Mouse (Mus musculus) liver, postnatal 0 days (tissue): ENCODE results near the gene Mospd3. TPM values are rescaled to one million over a fixed set of nuclear protein-coding genes. Genes with fewer than 3 reads are reported as not detected.

ENCODE experiments used
- ATAC-seq: fragments of 200-750 bp; cut with Nextera tagmentation; 2 replicates; pipeline ENCODE4 v1.8.0; 2017; ENCODE audit warnings: mild to moderate bottlenecking, moderate library complexity
- DNase-seq: peaks from one replicate; pipeline ENCODE4 v3.0.0-alpha.2; 2016
- H3K27ac ChIP-seq: fragments of 300-500 bp; sonication (generic); 2 replicates; pipeline ENCODE4 v1.5.1; 2014; ENCODE audit warnings: antibody characterized with exemption, moderate library complexity, mild to moderate bottlenecking, low read depth
- H3K27me3 ChIP-seq: fragments of 300-500 bp; sonication (generic); 2 replicates; pipeline ENCODE4 v1.6.1; 2014; ENCODE audit warnings: low read length, control low read depth, mixed read lengths; ENCODE audit not compliant: insufficient read depth
- H3K36me3 ChIP-seq: fragments of 300-500 bp; sonication (generic); replicated peaks from 2 replicates; pipeline ENCODE4 v1.6.1; 2014; ENCODE audit warnings: mild to moderate bottlenecking, control low read depth, low read length, moderate library complexity, mixed read lengths; ENCODE audit not compliant: insufficient read depth
- H3K4me1 ChIP-seq: fragments of 300-500 bp; sonication (generic); 2 replicates; pipeline ENCODE4 v1.6.1; 2014; ENCODE audit warnings: antibody characterized with exemption, mild to moderate bottlenecking, control low read depth; ENCODE audit not compliant: insufficient read depth
- H3K4me2 ChIP-seq: fragments of 300-500 bp; sonication (generic); 2 replicates; pipeline ENCODE4 v1.6.1; 2014; ENCODE audit warnings: low read depth, mild to moderate bottlenecking, low read length, moderate library complexity, mixed read lengths
- H3K4me3 ChIP-seq: fragments of 300-500 bp; sonication (generic); 2 replicates; pipeline ENCODE4 v1.5.1; 2014; ENCODE audit warnings: low read depth, low read length
- H3K9ac ChIP-seq: fragments of 300-500 bp; sonication (generic); replicated peaks from 2 replicates; pipeline ENCODE4 v1.6.1; 2014; ENCODE audit warnings: mild to moderate bottlenecking, moderate library complexity
- H3K9me3 ChIP-seq: fragments of 300-500 bp; sonication (generic); 2 replicates; pipeline ENCODE4 v1.6.1; 2016; ENCODE audit warnings: mild to moderate bottlenecking, control low read depth, low read length, mixed read lengths
- CTCF ChIP-seq: sonication (generic); IDR thresholded peaks from 2 replicates; pipeline ENCODE4 v1.5.1; 2016; ENCODE audit warnings: antibody characterized with exemption, low read depth
- EP300 ChIP-seq: IDR thresholded peaks from 2 replicates; pipeline ENCODE4 v1.6.1; 2016; ENCODE audit warnings: antibody characterized with exemption, low read depth, mild to moderate bottlenecking
- WGBS: fragments of 180-500 bp; shearing (Covaris S2); extraction: QIAGEN DNeasy Blood & Tissue Kit; methylation state at CpG from one replicate; pipeline ENCODE4 v1.1.7; 2014; ENCODE audit not compliant: insufficient replicate concordance; 5-methylcytosine and 5-hydroxymethylcytosine counted together
- polyA plus RNA-seq: library from polyadenylated mRNA; unstranded; fragments of >200 nt; fragmentation: Nextera tagmentation; extraction: Ambion mirVana; gene quantifications from 2 replicates; pipeline ENCODE4 v1.2.1, GENCODE M21; 2015

Mospd3 gene
- polyA plus RNA-seq, result 26.2 and 28.3 TPM in 2 replicates

GRCm38 (mm10) chr5:137600619-137601364, at the start of gene Mospd3:
Gene Mospd3, minus strand, starts transcription at chr5:137601058.
- under 1% methylated on average over 40 of the region's 41 CpGs for WGBS
- Histone ChIP-seq H3K9me3 (no peaks in the 10 kb centered on the region), H3K36me3 (peaks cover 2% of the 10 kb centered on the region; the same call in 1 of the 2 replicates), H3K9ac (peak within 1 kb of the TSS; percentile 88), H3K4me2 (peak within 1 kb of the TSS; percentile 98), H3K27ac (peak within 1 kb of the TSS; percentile 79), H3K27me3 (no peaks in the 10 kb centered on the region), H3K4me1 (peaks cover 29% of the 10 kb centered on the region), H3K4me3 (peak within 1 kb of the TSS; percentile 69)
- peak; percentile 98 for DNase-seq
- TF ChIP-seq EP300 (peak; percentile 60), CTCF (no peak)
- ATAC-seq, result peak; percentile 95

DNA sequence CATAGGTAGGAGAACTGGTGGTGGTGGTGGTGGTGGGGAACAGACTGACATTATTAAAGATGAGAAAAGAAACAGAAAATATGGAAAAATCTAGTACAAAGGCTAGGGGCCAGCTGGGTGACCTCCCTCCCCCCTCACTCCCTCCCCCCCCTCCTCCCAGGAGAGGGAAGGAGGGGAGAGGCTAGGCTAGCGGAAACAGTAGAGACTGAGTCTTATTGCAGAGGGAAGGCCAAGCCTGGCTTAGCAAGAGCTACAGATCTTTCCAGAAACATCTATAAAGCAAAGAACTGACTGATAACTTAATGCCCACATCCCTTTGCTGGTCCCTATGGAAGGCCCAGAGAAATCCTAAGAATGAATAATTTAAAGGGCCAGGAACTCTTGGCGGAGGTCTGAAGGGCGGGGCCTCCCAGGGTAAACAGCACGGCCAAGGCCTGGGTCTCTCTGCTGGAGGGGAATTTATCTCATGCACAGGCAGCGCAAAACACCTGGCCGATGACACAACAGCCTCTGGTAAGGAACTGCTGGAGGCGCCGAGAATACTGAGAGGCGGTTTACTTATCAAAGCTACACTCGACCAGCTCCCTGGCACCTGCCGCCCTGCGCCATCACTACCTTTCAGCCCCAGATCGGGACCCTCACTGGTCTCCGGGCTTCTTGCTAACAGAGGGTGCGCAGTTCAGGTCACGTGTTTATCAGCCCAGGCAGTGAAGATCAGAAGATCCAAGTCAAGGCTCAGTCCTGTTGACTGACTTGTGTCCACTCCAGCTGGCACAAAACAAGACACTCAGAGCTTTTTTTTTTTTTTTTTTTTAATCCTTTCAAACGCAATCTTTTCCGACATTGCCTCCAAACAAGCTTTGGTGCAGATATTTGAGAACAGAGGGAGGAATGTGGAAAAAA, 49.1 kb upstream of the Mospd3 start:
- no peak for TF ChIP-seq CTCF
- TF ChIP-seq EP300, result no peak
- Histone ChIP-seq H3K27me3 (peaks cover 9% of the 10 kb centered on the region), H3K9ac (no peak overlapping the region; the same call in 1 of the 2 replicates), H3K4me3 (no peak overlapping the region), H3K27ac (no peak overlapping the region), H3K9me3 (no peaks in the 10 kb centered on the region), H3K4me2 (no peak overlapping the region), H3K36me3 (peaks cover 37% of the 10 kb centered on the region), H3K4me1 (peaks cover 17% of the 10 kb centered on the region)
- 42% methylated on average over 17 of the region's 18 CpGs for WGBS
- DNase-seq (no peak), ATAC-seq (no peak)

DNA sequence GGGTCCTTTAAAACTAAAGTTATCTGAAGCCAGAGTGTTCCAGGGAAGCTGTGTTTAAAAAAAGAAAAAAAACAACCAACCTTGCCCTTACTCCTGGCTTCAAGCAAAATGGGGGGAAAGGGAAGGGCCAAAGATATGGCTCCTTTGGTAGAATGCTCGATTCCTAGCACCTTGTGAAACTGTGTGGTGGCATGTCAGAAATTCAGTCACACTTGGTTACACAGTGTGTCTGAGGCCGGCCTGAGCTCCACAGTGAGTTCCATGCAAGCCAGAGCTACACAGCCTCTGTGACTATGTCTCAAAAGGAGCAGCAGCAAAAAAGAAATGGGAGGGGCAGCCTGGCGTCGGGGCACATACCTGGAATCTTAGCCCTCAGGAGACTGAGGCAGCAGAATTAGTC, 48.4 kb upstream of the Mospd3 start:
- peaks cover 32% of the 10 kb centered on the region for H3K36me3 ChIP-seq
- ATAC-seq, result no peak
- H3K4me3 ChIP-seq, result no peak overlapping the region
- H3K9me3 ChIP-seq, result no peaks in the 10 kb centered on the region
- H3K4me1 ChIP-seq, result peaks cover 18% of the 10 kb centered on the region
- TF ChIP-seq CTCF (no peak), EP300 (no peak)
- H3K4me2 ChIP-seq, result no peak overlapping the region
- peaks cover 16% of the 10 kb centered on the region for H3K27me3 ChIP-seq
- no peak for DNase-seq
- no peak overlapping the region for H3K27ac ChIP-seq
- H3K9ac ChIP-seq, result no peak overlapping the region
- 58% methylated on average over 4 of the region's 4 CpGs for whole genome bisulfite sequencing

- peaks cover 18% of the 10 kb centered on the region for H3K4me1 ChIP-seq
- WGBS, result 53% methylated on average over 9 of the region's 9 CpGs
- DNase-seq, result no peak
- ATAC-seq, result no peak; the same call in 1 of the 2 replicates
- no peak overlapping the region for H3K27ac ChIP-seq
- no peaks in the 10 kb centered on the region for H3K9me3 ChIP-seq
- H3K36me3 ChIP-seq, result peaks cover 20% of the 10 kb centered on the region
- no peak overlapping the region for H3K4me2 ChIP-seq
- no peak for TF ChIP-seq EP300
- TF ChIP-seq CTCF, result no peak
- H3K27me3 ChIP-seq, result peaks cover 20% of the 10 kb centered on the region
- no peak overlapping the region for H3K9ac ChIP-seq
- H3K4me3 ChIP-seq, result no peak overlapping the region
Observed at GRCm38 (mm10) chr5:137647827-137648601, 47.2 kb upstream of the Mospd3 start.

GRCm38 (mm10) chr5:137645652-137646091, 44.8 kb upstream of the Mospd3 start, which contains the start of gene Irs3:
Gene Irs3, minus strand, starts transcription at chr5:137645714.
- peaks cover 18% of the 10 kb centered on the region for H3K4me1 ChIP-seq
- H3K4me3 ChIP-seq, result peak within 1 kb of the TSS; percentile 34
- peak within 1 kb of the TSS; percentile 72 for H3K4me2 ChIP-seq
- ATAC-seq (peak; percentile 64), DNase-seq (peak; percentile 54)
- TF ChIP-seq CTCF, result no peak
- no peak for TF ChIP-seq EP300
- peaks cover 20% of the 10 kb centered on the region for H3K27me3 ChIP-seq
- H3K36me3 ChIP-seq, result peaks cover 12% of the 10 kb centered on the region
- peak within 1 kb of the TSS; percentile 38 for H3K9ac ChIP-seq
- WGBS, result 19% methylated on average over 11 of the region's 11 CpGs
- H3K27ac ChIP-seq, result no peak within 1 kb of the TSS
- no peaks in the 10 kb centered on the region for H3K9me3 ChIP-seq
